Mouse (Mus musculus): ENCODE results near the gene Cdc7.
"Not testable (repeated sequence)": the region's sequence is repeated elsewhere in the genome, so short reads cannot be mapped to it uniquely, and the experiment has no call there.

The Cdc7 gene

GRCm38 (mm10) chr5:106963584-106964512, at the start of gene Cdc7:
TSS of gene Cdc7 (plus strand) at chr5:106964322.
- peak; percentile 89 to 93 for DNase-seq (ENCODE audit: low spot score in 2 of 2)

GRCm38 (mm10) chr5:106919315-106919714, 44.8 kb upstream of the Cdc7 start:
- DNase-seq (ENCODE audit: low spot score in 2 of 2): no peak

- DNase-seq (ENCODE audit: low spot score in 2 of 2): peak; percentile 18
These were observed 38.4 kb upstream of the Cdc7 start, which contains the start of gene Hfm1 for GRCm38 (mm10) chr5:106925488-106926368. TSS of gene Hfm1 (minus strand) at chr5:106926321.

GRCm38 (mm10) chr5:106926369-106926686, 37.8 kb upstream of the Cdc7 start:
- no peak for DNase-seq (ENCODE audit: low spot score in 2 of 2)

- no peak for DNase-seq (ENCODE audit: low spot score in 2 of 2)
These were observed 36.1 kb upstream of the Cdc7 start for GRCm38 (mm10) chr5:106927996-106928395.

- DNase-seq (ENCODE audit: low spot score in 2 of 2): no peak
These were observed 17.8 kb upstream of the Cdc7 start for GRCm38 (mm10) chr5:106946342-106946741.

- DNase-seq (ENCODE audit: low spot score in 2 of 2): no peak
These were observed 15.4 kb upstream of the Cdc7 start for GRCm38 (mm10) chr5:106948683-106949082.

- no peak for DNase-seq (ENCODE audit: low spot score in 2 of 2)
These were observed 7.7 kb upstream of the Cdc7 start for GRCm38 (mm10) chr5:106956467-106956866.

GRCm38 (mm10) chr5:106959031-106959430, 5.1 kb upstream of the Cdc7 start:
- DNase-seq (ENCODE audit: low spot score in 2 of 2): no peak

- no peak for DNase-seq (ENCODE audit: low spot score in 2 of 2)
These were observed 3.7 kb upstream of the Cdc7 start for GRCm38 (mm10) chr5:106960451-106960850.

- peak in 1 of 2 experiments; percentile 27 for DNase-seq (ENCODE audit: low spot score in 2 of 2)
These were observed 442 bp downstream of the Cdc7 start for GRCm38 (mm10) chr5:106964513-106965014.

GRCm38 (mm10) chr5:106966443-106966842, 2.3 kb downstream of the Cdc7 start:
- no peak for DNase-seq (ENCODE audit: low spot score in 2 of 2)

GRCm38 (mm10) chr5:106967578-106967977, 3.5 kb downstream of the Cdc7 start:
- no peak for DNase-seq (ENCODE audit: low spot score in 2 of 2)

- no peak for DNase-seq (ENCODE audit: low spot score in 2 of 2)
These were observed 9.8 kb downstream of the Cdc7 start for GRCm38 (mm10) chr5:106973883-106974282.

GRCm38 (mm10) chr5:106979156-106979555, 15.0 kb downstream of the Cdc7 start:
- DNase-seq (ENCODE audit: low spot score in 2 of 2): no peak

- DNase-seq (ENCODE audit: low spot score in 2 of 2): no peak
These were observed 18.3 kb downstream of the Cdc7 start for GRCm38 (mm10) chr5:106982298-106982952.

- DNase-seq (ENCODE audit: low spot score in 2 of 2): not testable (repeated sequence)
These were observed 20.8 kb downstream of the Cdc7 start for GRCm38 (mm10) chr5:106984934-106985333.

GRCm38 (mm10) chr5:106985594-106985993, 21.5 kb downstream of the Cdc7 start:
- no peak for DNase-seq (ENCODE audit: low spot score in 2 of 2)

- DNase-seq (ENCODE audit: low spot score in 2 of 2): no peak
These were observed 25.1 kb downstream of the Cdc7 start for GRCm38 (mm10) chr5:106989181-106989580.

GRCm38 (mm10) chr5:106989786-106990185, 25.7 kb downstream of the Cdc7 start:
- DNase-seq (ENCODE audit: low spot score in 2 of 2): no peak

- peak in 1 of 2 experiments; percentile 22 for DNase-seq (ENCODE audit: low spot score in 2 of 2)
These were observed 26.6 kb downstream of the Cdc7 start for GRCm38 (mm10) chr5:106990639-106991299.
